Mouse (Mus musculus) intestine, embryonic 15.5 days (tissue): ENCODE measurements at regions not wholly inside any gene's neighbourhood (a gene's known extent, or its start where the extent isn't known, plus 50 kb on each side); places are given as distances from the start of the nearest gene placed in this dataset.

Experiments used
- ATAC-seq: fragments of 200-750 bp; cut with Nextera tagmentation; 2 replicates; pipeline ENCODE4 v1.8.0; 2017; ENCODE audit warnings: moderate TSS enrichment, moderate library complexity
- H3K27ac ChIP-seq: fragments of 300-500 bp; sonication (generic); 2 replicates; pipeline ENCODE4 v1.5.1; 2015; ENCODE audit warnings: mild to moderate bottlenecking, inconsistent platforms
- H3K27me3 ChIP-seq: fragments of 300-500 bp; sonication (generic); replicated peaks from 2 replicates; pipeline ENCODE4 v1.6.1; 2015; ENCODE audit warnings: inconsistent platforms
- H3K36me3 ChIP-seq: fragments of 300-500 bp; sonication (generic); 2 replicates; pipeline ENCODE4 v1.6.1; 2015; ENCODE audit warnings: inconsistent platforms
- H3K4me1 ChIP-seq: fragments of 300-500 bp; sonication (generic); replicated peaks from 2 replicates; pipeline ENCODE4 v1.6.1; 2015; ENCODE audit warnings: inconsistent platforms
- H3K4me2 ChIP-seq: fragments of 300-500 bp; sonication (generic); replicated peaks from 2 replicates; pipeline ENCODE4 v1.6.1; 2015; ENCODE audit warnings: mild to moderate bottlenecking, inconsistent platforms
- H3K4me3 ChIP-seq: fragments of 300-500 bp; sonication (generic); replicated peaks from 2 replicates; pipeline ENCODE4 v1.5.1; 2015; ENCODE audit warnings: inconsistent platforms
- H3K9ac ChIP-seq: fragments of 300-500 bp; sonication (generic); 2 replicates; pipeline ENCODE4 v1.6.1; 2015; ENCODE audit warnings: inconsistent platforms
- H3K9me3 ChIP-seq: fragments of 300-500 bp; sonication (generic); 2 replicates; pipeline ENCODE4 v1.6.1; 2016; ENCODE audit warnings: inconsistent platforms
- WGBS: fragments of 180-500 bp; shearing (Covaris S2); methylation state at CpG from one replicate; pipeline ENCODE4 v1.1.7; 2015; 5-methylcytosine and 5-hydroxymethylcytosine counted together

GRCm38 (mm10) chr1:126992441-126992840, 161.8 kb upstream of the Nckap5 start:
- H3K4me2 ChIP-seq, result no peak overlapping the region
- H3K27ac ChIP-seq, result no peak overlapping the region
- no peaks in the 10 kb centered on the region for H3K36me3 ChIP-seq
- no peaks in the 10 kb centered on the region for H3K4me1 ChIP-seq
- no peaks in the 10 kb centered on the region for H3K9me3 ChIP-seq
- WGBS, result 64% methylated on average over 4 of the region's 4 CpGs
- H3K9ac ChIP-seq, result no peak overlapping the region
- ATAC-seq, result no peak
- H3K27me3 ChIP-seq, result no peaks in the 10 kb centered on the region
- no peak overlapping the region for H3K4me3 ChIP-seq

- no peaks in the 10 kb centered on the region for H3K4me1 ChIP-seq
- H3K4me2 ChIP-seq, result no peak overlapping the region
- no peak overlapping the region for H3K9ac ChIP-seq
- H3K27ac ChIP-seq, result no peak overlapping the region
- H3K27me3 ChIP-seq, result no peaks in the 10 kb centered on the region
- no peak for ATAC-seq
- H3K9me3 ChIP-seq, result no peaks in the 10 kb centered on the region
- WGBS, result 92% methylated on average over 5 of the region's 5 CpGs
- H3K36me3 ChIP-seq, result no peaks in the 10 kb centered on the region
- H3K4me3 ChIP-seq, result no peak overlapping the region
Observed at GRCm38 (mm10) chr1:126982805-126983204, 152.2 kb upstream of the Nckap5 start.

GRCm38 (mm10) chr1:126980311-126980710, 149.7 kb upstream of the Nckap5 start:
- Histone ChIP-seq H3K9me3 (no peaks in the 10 kb centered on the region), H3K36me3 (no peaks in the 10 kb centered on the region), H3K4me2 (no peak overlapping the region), H3K9ac (no peak overlapping the region), H3K4me3 (no peak overlapping the region), H3K27me3 (no peaks in the 10 kb centered on the region), H3K27ac (no peak overlapping the region), H3K4me1 (no peaks in the 10 kb centered on the region)
- 94% methylated on average over 14 of the region's 14 CpGs for WGBS
- no peak for ATAC-seq

GRCm38 (mm10) chr1:126973871-126974270, 143.3 kb upstream of the Nckap5 start:
- Histone ChIP-seq H3K27ac (no peak overlapping the region), H3K4me2 (no peak overlapping the region)

DNA sequence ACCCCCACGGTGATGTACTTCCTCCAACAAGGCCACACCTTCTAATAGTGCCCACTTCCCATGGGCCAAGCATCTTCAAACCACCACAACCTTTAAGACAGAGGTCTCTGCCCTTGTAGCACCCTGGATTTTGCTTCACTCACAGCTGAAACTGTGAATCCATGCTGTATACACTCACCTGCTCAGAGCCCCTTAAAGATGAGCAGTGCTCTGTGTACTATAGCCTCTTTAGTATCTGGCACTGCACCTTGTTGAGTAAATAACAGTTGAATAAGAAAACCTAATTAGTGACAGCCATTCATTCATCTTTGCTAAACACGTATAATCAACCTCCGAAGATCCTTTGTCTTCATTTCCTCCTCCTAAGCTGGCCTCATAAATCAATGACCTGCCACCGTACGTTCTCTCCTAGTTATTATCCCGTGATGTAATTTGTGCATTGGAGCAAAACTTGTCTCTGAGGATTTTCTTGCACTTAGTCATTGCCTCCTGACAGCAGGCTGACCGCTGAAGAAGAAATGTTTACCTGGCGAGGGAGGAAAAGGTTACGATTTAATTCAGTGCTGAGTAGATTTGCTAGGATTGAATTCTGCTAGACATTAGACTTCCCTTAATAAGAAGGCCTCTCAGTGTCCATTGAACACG, 141.3 kb upstream of the Nckap5 start:
- Histone ChIP-seq H3K9me3 (no peaks in the 10 kb centered on the region), H3K4me3 (no peak overlapping the region), H3K27me3 (no peaks in the 10 kb centered on the region), H3K4me1 (no peaks in the 10 kb centered on the region), H3K36me3 (no peaks in the 10 kb centered on the region), H3K9ac (no peak overlapping the region), H3K4me2 (no peak overlapping the region), H3K27ac (no peak overlapping the region)
- 47% methylated on average over 10 of the region's 10 CpGs for WGBS
- ATAC-seq, result no peak; the same call in 1 of the 2 replicates

More at GRCm38 (mm10) chr1:126973871-126974270, 143.3 kb upstream of the Nckap5 start:
- ATAC-seq, result no peak
- Histone ChIP-seq H3K9me3 (no peaks in the 10 kb centered on the region), H3K27me3 (no peaks in the 10 kb centered on the region), H3K9ac (no peak overlapping the region), H3K4me1 (no peaks in the 10 kb centered on the region), H3K36me3 (no peaks in the 10 kb centered on the region), H3K4me3 (no peak overlapping the region)
- 82% methylated on average over 1 of the region's 1 CpGs for WGBS

DNA sequence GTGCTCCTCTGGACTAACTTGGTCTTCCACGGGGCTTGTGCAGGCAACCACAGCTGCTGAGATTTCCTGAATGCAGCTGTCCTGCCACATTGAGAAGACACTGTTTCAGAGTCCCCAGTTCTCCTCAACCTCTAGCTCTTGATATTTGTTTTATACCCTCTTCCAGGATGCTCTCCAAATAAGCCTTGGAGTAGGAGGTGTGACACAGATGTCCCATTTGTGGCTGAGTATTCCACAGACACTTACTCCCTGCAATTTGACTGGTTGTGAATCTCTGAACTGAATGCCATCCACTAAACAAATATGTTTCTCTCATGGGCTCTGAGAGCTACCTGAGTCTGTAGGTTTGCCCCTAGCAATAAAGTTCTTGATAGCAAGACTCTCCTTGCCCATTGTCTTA, 140.5 kb upstream of the Nckap5 start:
- H3K27ac ChIP-seq, result no peak overlapping the region
- H3K4me1 ChIP-seq, result no peaks in the 10 kb centered on the region
- 63% methylated on average over 1 of the region's 1 CpGs for WGBS
- no peak for ATAC-seq
- no peaks in the 10 kb centered on the region for H3K36me3 ChIP-seq
- no peak overlapping the region for H3K9ac ChIP-seq
- H3K4me2 ChIP-seq, result no peak overlapping the region
- no peaks in the 10 kb centered on the region for H3K27me3 ChIP-seq
- H3K9me3 ChIP-seq, result no peaks in the 10 kb centered on the region
- H3K4me3 ChIP-seq, result no peak overlapping the region

- Histone ChIP-seq H3K4me1 (no peaks in the 10 kb centered on the region), H3K27me3 (no peaks in the 10 kb centered on the region), H3K36me3 (no peaks in the 10 kb centered on the region), H3K27ac (no peak overlapping the region), H3K9ac (no peak overlapping the region), H3K9me3 (no peaks in the 10 kb centered on the region), H3K4me2 (no peak overlapping the region), H3K4me3 (no peak overlapping the region)
- no peak for ATAC-seq
Observed at GRCm38 (mm10) chr1:126966394-126966793, 135.8 kb upstream of the Nckap5 start.

DNA sequence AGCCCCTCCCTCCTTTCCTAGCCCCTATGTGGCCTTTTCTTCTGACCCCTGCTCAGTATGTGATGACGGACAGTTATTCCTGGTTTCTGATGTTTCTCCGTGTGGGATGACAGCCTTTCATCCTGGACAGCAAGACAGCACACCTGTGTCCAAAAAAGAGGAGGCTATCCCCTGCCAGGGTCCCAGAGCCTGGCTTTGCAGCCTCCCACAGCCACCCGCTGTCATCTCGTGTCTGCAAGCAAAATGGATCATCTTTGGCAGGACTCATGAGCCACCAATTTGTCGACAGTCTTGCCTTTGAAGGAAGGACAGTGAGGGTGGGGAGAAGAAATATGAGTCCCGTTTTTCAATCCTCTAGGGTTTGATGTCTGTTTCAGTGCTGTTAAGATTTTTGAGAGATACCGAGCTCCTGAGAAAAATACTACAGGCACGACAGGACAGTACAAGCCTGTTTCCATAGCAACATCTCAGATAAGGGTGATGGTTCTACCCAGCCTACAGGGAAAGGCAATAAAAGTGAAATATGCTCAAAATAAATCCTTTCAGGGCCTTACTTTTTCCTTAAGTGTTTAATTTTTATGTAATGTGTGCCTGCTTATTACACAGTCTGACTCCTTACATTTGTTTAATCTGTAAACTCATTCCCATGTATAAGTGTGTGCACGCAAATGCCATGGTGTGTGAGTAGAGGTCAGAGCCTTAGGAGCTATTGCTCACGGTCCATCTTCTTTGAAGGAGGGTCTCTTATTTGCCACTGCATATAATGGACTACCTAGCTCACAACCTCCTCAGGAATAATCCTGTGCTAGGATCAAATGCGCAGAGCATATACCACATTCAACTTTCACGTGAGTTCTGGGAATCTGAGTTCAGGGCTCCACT, 125.5 kb upstream of the Nckap5 start:
- H3K4me2 ChIP-seq, result no peak overlapping the region
- H3K27me3 ChIP-seq, result no peaks in the 10 kb centered on the region
- H3K36me3 ChIP-seq, result no peaks in the 10 kb centered on the region
- no peaks in the 10 kb centered on the region for H3K9me3 ChIP-seq
- no peaks in the 10 kb centered on the region for H3K4me1 ChIP-seq
- H3K27ac ChIP-seq, result no peak overlapping the region
- H3K4me3 ChIP-seq, result no peak overlapping the region
- ATAC-seq, result no peak
- 61% methylated on average over 12 of the region's 12 CpGs for WGBS
- H3K9ac ChIP-seq, result no peak overlapping the region

DNA sequence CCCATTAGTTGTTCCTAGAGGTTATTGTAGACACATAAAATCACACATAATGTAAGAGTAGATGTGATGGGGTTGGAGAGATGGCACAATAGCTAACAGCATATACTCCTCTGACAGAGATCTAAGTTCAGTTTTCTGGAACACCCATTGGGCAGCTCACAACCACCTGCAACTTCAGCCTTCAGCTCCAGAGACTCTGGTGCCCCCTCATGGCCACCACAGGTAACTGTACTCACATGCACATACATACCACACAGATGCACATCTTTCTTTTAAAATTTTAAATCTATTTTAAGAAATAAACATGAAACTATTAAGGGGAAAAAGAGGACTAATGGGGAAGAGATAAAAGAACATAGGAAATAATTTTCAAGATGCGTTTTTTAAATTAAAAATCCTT, 117.3 kb upstream of the Nckap5 start:
- 88% methylated on average over 1 of the region's 1 CpGs for WGBS
- H3K4me2 ChIP-seq, result no peak overlapping the region
- H3K9ac ChIP-seq, result no peak overlapping the region
- H3K27ac ChIP-seq, result no peak overlapping the region
- H3K4me3 ChIP-seq, result no peak overlapping the region
- H3K36me3 ChIP-seq, result no peaks in the 10 kb centered on the region
- no peaks in the 10 kb centered on the region for H3K27me3 ChIP-seq
- no peaks in the 10 kb centered on the region for H3K4me1 ChIP-seq
- no peaks in the 10 kb centered on the region for H3K9me3 ChIP-seq
- ATAC-seq, result no peak

DNA sequence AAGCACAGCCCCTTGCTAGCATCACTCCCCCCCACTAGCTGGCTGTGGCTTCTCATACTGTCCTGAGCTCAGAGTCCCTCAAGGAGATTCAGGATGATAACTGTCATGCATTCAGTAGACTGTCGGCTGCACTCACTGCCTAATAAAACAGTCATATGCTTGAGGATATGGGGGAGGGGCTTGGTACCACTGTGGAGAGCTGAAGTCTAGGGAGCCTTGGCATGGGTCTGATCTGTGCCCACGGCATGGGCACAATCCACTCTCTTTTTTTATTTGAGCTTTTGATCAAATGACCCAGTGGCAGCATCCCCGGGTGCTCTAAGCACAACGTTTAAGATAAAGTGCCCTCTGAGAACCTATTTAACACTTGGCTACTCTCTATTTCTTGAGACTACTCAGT, 102.1 kb upstream of the Nckap5 start:
- Histone ChIP-seq H3K9me3 (no peaks in the 10 kb centered on the region), H3K9ac (no peak overlapping the region), H3K36me3 (no peaks in the 10 kb centered on the region), H3K4me1 (no peaks in the 10 kb centered on the region), H3K4me2 (no peak overlapping the region), H3K27ac (no peak overlapping the region), H3K4me3 (no peak overlapping the region), H3K27me3 (no peaks in the 10 kb centered on the region)
- no peak for ATAC-seq
- 63% methylated on average over 4 of the region's 4 CpGs for WGBS

DNA sequence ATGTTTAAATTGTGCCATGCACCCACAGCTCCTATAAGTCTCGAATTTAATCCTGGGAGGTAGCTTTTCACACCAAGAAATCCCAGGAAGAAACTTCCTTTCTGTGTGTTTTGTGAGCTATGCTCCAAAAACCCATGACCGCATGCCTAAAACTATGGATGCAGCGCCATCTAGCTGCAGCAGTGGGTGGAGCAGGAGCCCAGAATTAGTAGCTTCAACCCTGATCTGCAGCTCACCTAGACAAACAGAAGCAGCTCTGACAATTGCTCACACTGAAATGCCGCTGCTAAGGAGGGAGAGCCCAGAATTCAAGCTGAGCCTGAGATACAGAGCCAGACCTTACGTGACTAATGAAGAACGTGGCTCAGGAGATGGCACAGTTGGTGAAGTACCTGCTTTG, 101.2 kb upstream of the Nckap5 start:
- H3K4me1 ChIP-seq, result no peaks in the 10 kb centered on the region
- H3K4me2 ChIP-seq, result no peak overlapping the region
- ATAC-seq, result 0 out of 2 replicates have a peak, but pooled peaks have one; percentile 41
- H3K9me3 ChIP-seq, result no peaks in the 10 kb centered on the region
- no peaks in the 10 kb centered on the region for H3K36me3 ChIP-seq
- 3% methylated on average over 6 of the region's 6 CpGs for WGBS
- no peak overlapping the region for H3K4me3 ChIP-seq
- no peak overlapping the region for H3K27ac ChIP-seq
- H3K9ac ChIP-seq, result no peak overlapping the region
- no peaks in the 10 kb centered on the region for H3K27me3 ChIP-seq

GRCm38 (mm10) chr1:126931093-126931492, 100.5 kb upstream of the Nckap5 start:
- Histone ChIP-seq H3K36me3 (no peaks in the 10 kb centered on the region), H3K27ac (no peak overlapping the region), H3K4me2 (no peak overlapping the region), H3K9me3 (no peaks in the 10 kb centered on the region), H3K9ac (no peak overlapping the region), H3K4me3 (no peak overlapping the region), H3K27me3 (no peaks in the 10 kb centered on the region), H3K4me1 (no peaks in the 10 kb centered on the region)
- WGBS, result 68% methylated on average over 10 of the region's 10 CpGs
- no peak for ATAC-seq

- WGBS, result 77% methylated on average over 14 of the region's 14 CpGs
- no peaks in the 10 kb centered on the region for H3K9me3 ChIP-seq
Observed at GRCm38 (mm10) chr1:126930611-126931010, 100.0 kb upstream of the Nckap5 start.

More at GRCm38 (mm10) chr1:126930611-126931010, 100.0 kb upstream of the Nckap5 start:
- H3K36me3 ChIP-seq, result no peaks in the 10 kb centered on the region
- no peaks in the 10 kb centered on the region for H3K4me1 ChIP-seq
- no peak overlapping the region for H3K4me2 ChIP-seq
- H3K27me3 ChIP-seq, result no peaks in the 10 kb centered on the region
- no peak overlapping the region for H3K4me3 ChIP-seq
- H3K27ac ChIP-seq, result no peak overlapping the region
- ATAC-seq, result no peak
- H3K9ac ChIP-seq, result no peak overlapping the region
